Mouse (Mus musculus) liver, embryonic 12.5 days (tissue): ENCODE measurements around the gene Cd300lg. TPM values are rescaled to one million over a fixed set of nuclear protein-coding genes. Genes with fewer than 3 reads are reported as not detected.

Source experiments
- ATAC-seq: fragments of 200-750 bp; cut with Nextera tagmentation; 2 replicates; pipeline ENCODE4 v1.8.0; 2017; ENCODE audit warnings: moderate number of reproducible peaks, mild to moderate bottlenecking, moderate library complexity
- H3K27ac ChIP-seq: fragments of 300-500 bp; sonication (generic); 2 replicates; pipeline ENCODE4 v1.5.1; 2016; ENCODE audit warnings: mild to moderate bottlenecking
- H3K27me3 ChIP-seq: fragments of 300-500 bp; sonication (generic); replicated peaks from 2 replicates; pipeline ENCODE4 v1.6.1; 2016; ENCODE audit warnings: mild to moderate bottlenecking, moderate library complexity
- H3K36me3 ChIP-seq: fragments of 300-500 bp; sonication (generic); 2 replicates; pipeline ENCODE4 v1.6.1; 2016; ENCODE audit warnings: mild to moderate bottlenecking, moderate library complexity
- H3K4me1 ChIP-seq: fragments of 300-500 bp; sonication (generic); 2 replicates; pipeline ENCODE4 v1.6.1; 2016
- H3K4me2 ChIP-seq: fragments of 300-500 bp; sonication (generic); 2 replicates; pipeline ENCODE4 v1.6.1; 2016; ENCODE audit warnings: mild to moderate bottlenecking, moderate library complexity
- H3K4me3 ChIP-seq: fragments of 300-500 bp; sonication (generic); 2 replicates; pipeline ENCODE4 v1.5.1; 2016; ENCODE audit warnings: mild to moderate bottlenecking, moderate library complexity
- H3K9ac ChIP-seq: fragments of 300-500 bp; sonication (generic); 2 replicates; pipeline ENCODE4 v1.6.1; 2016; ENCODE audit warnings: mild to moderate bottlenecking, moderate library complexity
- H3K9me3 ChIP-seq: fragments of 300-500 bp; sonication (generic); replicated peaks from 2 replicates; pipeline ENCODE4 v1.6.1; 2016; ENCODE audit warnings: mild to moderate bottlenecking, moderate library complexity
- WGBS: fragments of 180-500 bp; shearing (Covaris S2); methylation state at CpG from one replicate; pipeline ENCODE4 v1.1.7; 2016; ENCODE audit not compliant: insufficient replicate concordance; 5-methylcytosine and 5-hydroxymethylcytosine counted together
- polyA plus RNA-seq: library from polyadenylated mRNA; unstranded; fragments of >200 nt; fragmentation: Nextera tagmentation; extraction: Ambion mirVana; gene quantifications from 2 replicates; pipeline ENCODE4 v1.2.1, GENCODE M21; 2016

Gene Cd300lg
- polyA plus RNA-seq, 1 experiment from 2014 or later: 0.51 TPM

- peak overlapping the region; percentile 88 for H3K4me2 ChIP-seq
- H3K4me3 ChIP-seq: peak overlapping the region; percentile 59
- WGBS: under 1% methylated on average over 57 of the region's 73 CpGs
- peak; percentile 57 for ATAC-seq
- H3K27me3 ChIP-seq: peaks cover 56% of the 10 kb centered on the region
- H3K27ac ChIP-seq: no peak overlapping the region
- H3K9ac ChIP-seq: peak overlapping the region; percentile 47
- no peaks in the 10 kb centered on the region for H3K36me3 ChIP-seq
- no peaks in the 10 kb centered on the region for H3K9me3 ChIP-seq
- H3K4me1 ChIP-seq: peaks cover 33% of the 10 kb centered on the region
These were observed 14.5 kb upstream of the Cd300lg start for GRCm38 (mm10) chr11:102026694-102027360.

GRCm38 (mm10) chr11:102027361-102028017 lies 13.8 kb upstream of the Cd300lg start:
- Histone ChIP-seq H3K27ac (no peak overlapping the region), H3K9me3 (no peaks in the 10 kb centered on the region), H3K4me3 (peak overlapping the region; percentile 59), H3K4me2 (peak overlapping the region; percentile 88), H3K9ac (no peak overlapping the region; the same call in 1 of the 2 replicates), H3K36me3 (no peaks in the 10 kb centered on the region), H3K4me1 (peaks cover 33% of the 10 kb centered on the region), H3K27me3 (peaks cover 60% of the 10 kb centered on the region)
- 12% methylated on average over 12 of the region's 12 CpGs for WGBS
- no peak for ATAC-seq

GRCm38 (mm10) chr11:102028087-102028816 lies 13.1 kb upstream of the Cd300lg start, which contains the start of gene Mpp3:
TSS of gene Mpp3 (minus strand) at chr11:102028461.
- H3K27me3 ChIP-seq: peaks cover 57% of the 10 kb centered on the region
- WGBS: 55% methylated on average over 6 of the region's 6 CpGs

GRCm38 (mm10) chr11:102029304-102029703 lies 12.0 kb upstream of the Cd300lg start:
- Histone ChIP-seq H3K4me1 (peaks cover 33% of the 10 kb centered on the region), H3K4me3 (no peak overlapping the region), H3K27me3 (peaks cover 48% of the 10 kb centered on the region), H3K9ac (no peak overlapping the region), H3K9me3 (no peaks in the 10 kb centered on the region), H3K36me3 (no peaks in the 10 kb centered on the region), H3K4me2 (no peak overlapping the region), H3K27ac (no peak overlapping the region)
- ATAC-seq: peak; percentile 50; the same call in 1 of the 2 replicates
- WGBS: 24% methylated on average over 4 of the region's 4 CpGs

More at GRCm38 (mm10) chr11:102028087-102028816, 13.1 kb upstream of the Cd300lg start, which contains the start of gene Mpp3:
- Histone ChIP-seq H3K9ac (no peak within 1 kb of the TSS), H3K4me3 (peak within 1 kb of the TSS; percentile 59; the same call in 1 of the 2 replicates), H3K27ac (no peak within 1 kb of the TSS), H3K9me3 (no peaks in the 10 kb centered on the region), H3K36me3 (no peaks in the 10 kb centered on the region), H3K4me1 (peaks cover 33% of the 10 kb centered on the region), H3K4me2 (peak within 1 kb of the TSS; percentile 88)
- ATAC-seq: no peak

- 40% methylated on average over 7 of the region's 7 CpGs for WGBS
- H3K27me3 ChIP-seq: peaks cover 42% of the 10 kb centered on the region
- no peak overlapping the region for H3K4me2 ChIP-seq
These were observed 11.3 kb upstream of the Cd300lg start for GRCm38 (mm10) chr11:102029966-102030365.

GRCm38 (mm10) chr11:102031149-102031548 lies 10.2 kb upstream of the Cd300lg start:
- H3K9me3 ChIP-seq: no peaks in the 10 kb centered on the region
- H3K9ac ChIP-seq: no peak overlapping the region
- peaks cover 29% of the 10 kb centered on the region for H3K4me1 ChIP-seq
- no peak overlapping the region for H3K4me3 ChIP-seq
- H3K27ac ChIP-seq: no peak overlapping the region
- H3K36me3 ChIP-seq: no peaks in the 10 kb centered on the region
- WGBS: 81% methylated on average over 7 of the region's 7 CpGs
- H3K4me2 ChIP-seq: no peak overlapping the region
- peaks cover 30% of the 10 kb centered on the region for H3K27me3 ChIP-seq
- no peak for ATAC-seq

More at GRCm38 (mm10) chr11:102029966-102030365, 11.3 kb upstream of the Cd300lg start:
- no peak for ATAC-seq
- Histone ChIP-seq H3K4me3 (no peak overlapping the region), H3K9ac (no peak overlapping the region), H3K36me3 (no peaks in the 10 kb centered on the region), H3K4me1 (peaks cover 33% of the 10 kb centered on the region), H3K9me3 (no peaks in the 10 kb centered on the region), H3K27ac (no peak overlapping the region)

- Histone ChIP-seq H3K4me3 (no peak overlapping the region), H3K36me3 (no peaks in the 10 kb centered on the region), H3K9ac (no peak overlapping the region), H3K4me1 (peaks cover 19% of the 10 kb centered on the region), H3K4me2 (no peak overlapping the region), H3K9me3 (no peaks in the 10 kb centered on the region), H3K27ac (no peak overlapping the region), H3K27me3 (peaks cover 15% of the 10 kb centered on the region)
- ATAC-seq: no peak
- WGBS: 75% methylated on average over 12 of the region's 12 CpGs
These were observed 8.2 kb upstream of the Cd300lg start for GRCm38 (mm10) chr11:102033055-102033591.

- no peak overlapping the region for H3K27ac ChIP-seq
- H3K4me3 ChIP-seq: no peak overlapping the region
- no peak overlapping the region for H3K9ac ChIP-seq
- 65% methylated on average over 8 of the region's 8 CpGs for WGBS
- 0 out of 2 replicates have a peak, but pooled peaks cover 7% of the 10 kb centered on the region for H3K4me1 ChIP-seq
- no peaks in the 10 kb centered on the region for H3K36me3 ChIP-seq
- H3K4me2 ChIP-seq: no peak overlapping the region
- peaks cover 20% of the 10 kb centered on the region for H3K27me3 ChIP-seq
- no peak for ATAC-seq
- H3K9me3 ChIP-seq: no peaks in the 10 kb centered on the region
These were observed 6.4 kb upstream of the Cd300lg start for GRCm38 (mm10) chr11:102034887-102035286.

- no peak overlapping the region for H3K27ac ChIP-seq
- 0 out of 2 replicates have a peak, but pooled peaks cover under 1% of the 10 kb centered on the region for H3K4me1 ChIP-seq
- no peak overlapping the region for H3K4me3 ChIP-seq
- no peak overlapping the region for H3K9ac ChIP-seq
- H3K4me2 ChIP-seq: no peak overlapping the region
- H3K27me3 ChIP-seq: peaks cover 20% of the 10 kb centered on the region
- no peaks in the 10 kb centered on the region for H3K36me3 ChIP-seq
- WGBS: 67% methylated on average over 5 of the region's 5 CpGs
- ATAC-seq: no peak
- 0 out of 2 replicates have a peak, but pooled peaks cover under 1% of the 10 kb centered on the region for H3K9me3 ChIP-seq
These were observed 5.8 kb upstream of the Cd300lg start for GRCm38 (mm10) chr11:102035456-102035960.

GRCm38 (mm10) chr11:102036336-102036735 lies 5.0 kb upstream of the Cd300lg start:
- Histone ChIP-seq H3K36me3 (no peaks in the 10 kb centered on the region), H3K4me3 (no peak overlapping the region), H3K27me3 (peaks cover 20% of the 10 kb centered on the region), H3K4me1 (0 out of 2 replicates have a peak, but pooled peaks cover 2% of the 10 kb centered on the region), H3K4me2 (no peak overlapping the region), H3K9me3 (0 out of 2 replicates have a peak, but pooled peaks cover 3% of the 10 kb centered on the region), H3K9ac (no peak overlapping the region), H3K27ac (no peak overlapping the region)
- 50% methylated on average over 7 of the region's 7 CpGs for WGBS
- no peak for ATAC-seq

- Histone ChIP-seq H3K9ac (no peak overlapping the region), H3K36me3 (no peaks in the 10 kb centered on the region), H3K27ac (no peak overlapping the region), H3K4me2 (no peak overlapping the region), H3K9me3 (0 out of 2 replicates have a peak, but pooled peaks cover 3% of the 10 kb centered on the region), H3K4me1 (0 out of 2 replicates have a peak, but pooled peaks cover 4% of the 10 kb centered on the region), H3K27me3 (peaks cover 17% of the 10 kb centered on the region), H3K4me3 (no peak overlapping the region)
- no peak for ATAC-seq
- WGBS: 76% methylated on average over 6 of the region's 6 CpGs
These were observed 3.5 kb upstream of the Cd300lg start for GRCm38 (mm10) chr11:102037789-102038188.
